Mouse (Mus musculus) forebrain, embryonic 14.5 days (tissue): ENCODE data around the gene Mettl9. TPM values are rescaled to one million over a fixed set of nuclear protein-coding genes. Genes with fewer than 3 reads are reported as not detected.
A peak's percentile ranks its signal among the peaks of the same experiment; 100 is the strongest.

Experiments
- ATAC-seq: fragments of 200-750 bp; cut with Nextera tagmentation; 2 replicates; pipeline ENCODE4 v1.8.0; 2017; ENCODE audit warnings: mild to moderate bottlenecking, moderate library complexity
- DNase-seq: peaks from one replicate; pipeline ENCODE4 v3.0.0-alpha.2; 2015; ENCODE audit warnings: low spot score
- H3K27ac ChIP-seq: fragments of 300-500 bp; sonication (generic); 2 replicates; pipeline ENCODE4 v1.5.1; 2014; ENCODE audit warnings: low read depth, mild to moderate bottlenecking, control low read depth, low read length, moderate library complexity
- H3K27me3 ChIP-seq: fragments of 300-500 bp; sonication (generic); replicated peaks from 2 replicates; pipeline ENCODE4 v1.6.1; 2014; ENCODE audit warnings: low read length, control low read depth, mixed read lengths; ENCODE audit not compliant: control insufficient read depth, insufficient read depth
- H3K36me3 ChIP-seq: fragments of 300-500 bp; sonication (generic); 2 replicates; pipeline ENCODE4 v1.6.1; 2014; ENCODE audit warnings: low read length, control low read depth; ENCODE audit not compliant: control insufficient read depth, insufficient read depth
- H3K4me1 ChIP-seq: fragments of 300-500 bp; sonication (generic); 2 replicates; pipeline ENCODE4 v1.6.1; 2014; ENCODE audit warnings: antibody characterized with exemption, low read length, control low read depth; ENCODE audit not compliant: control insufficient read depth, insufficient read depth
- H3K4me2 ChIP-seq: fragments of 300-500 bp; sonication (generic); 2 replicates; pipeline ENCODE4 v1.6.1; 2014; ENCODE audit warnings: mild to moderate bottlenecking, control low read depth, low read length
- H3K4me3 ChIP-seq: fragments of 300-500 bp; sonication (generic); 2 replicates; pipeline ENCODE4 v1.5.1; 2014; ENCODE audit warnings: low read depth, low read length, control low read depth
- H3K9ac ChIP-seq: fragments of 300-500 bp; sonication (generic); 2 replicates; pipeline ENCODE4 v1.6.1; 2014; ENCODE audit warnings: mild to moderate bottlenecking, low read length, control low read depth, moderate library complexity
- H3K9me3 ChIP-seq: fragments of 300-500 bp; sonication (generic); replicated peaks from 2 replicates; pipeline ENCODE4 v1.6.1; 2016; ENCODE audit warnings: low read length, control low read depth, mixed read lengths; ENCODE audit not compliant: control insufficient read depth
- WGBS: fragments of 180-500 bp; shearing (Covaris S2); extraction: QIAGEN DNeasy Blood & Tissue Kit; methylation state at CpG from one replicate; pipeline ENCODE4 v1.1.7; 2014; 5-methylcytosine and 5-hydroxymethylcytosine counted together
- polyA plus RNA-seq: library from polyadenylated mRNA; unstranded; fragments of >200 nt; fragmentation: Nextera tagmentation; extraction: Ambion mirVana; gene quantifications from 2 replicates; pipeline ENCODE4 v1.2.1, GENCODE M21; 2014

Mettl9 gene
- polyA plus RNA-seq, 1 experiment from 2014 or later: 235 TPM

- peak; percentile 56 for DNase-seq
- H3K27me3 ChIP-seq: no peaks in the 10 kb centered on the region
- no peak overlapping the region for H3K9ac ChIP-seq
- 0 out of 2 replicates have a peak, but pooled peaks cover 8% of the 10 kb centered on the region for H3K36me3 ChIP-seq
- H3K4me1 ChIP-seq: peaks cover 6% of the 10 kb centered on the region; the same call in 1 of the 2 replicates
- WGBS: 62% methylated on average over 9 of the region's 9 CpGs
- H3K4me3 ChIP-seq: no peak overlapping the region
- no peaks in the 10 kb centered on the region; the same call in 1 of the 2 replicates for H3K9me3 ChIP-seq
- ATAC-seq: peak; percentile 57; the same call in 1 of the 2 replicates
- H3K27ac ChIP-seq: no peak overlapping the region
- no peak overlapping the region for H3K4me2 ChIP-seq
These were observed 48.8 kb downstream of the Mettl9 start for GRCm38 (mm10) chr7:121082949-121083513.

- WGBS: 35% methylated on average over 8 of the region's 8 CpGs
- Histone ChIP-seq H3K4me1 (peaks cover 6% of the 10 kb centered on the region; the same call in 1 of the 2 replicates), H3K9me3 (no peaks in the 10 kb centered on the region; the same call in 1 of the 2 replicates), H3K27me3 (no peaks in the 10 kb centered on the region), H3K36me3 (no peaks in the 10 kb centered on the region), H3K9ac (no peak overlapping the region), H3K4me3 (no peak overlapping the region), H3K4me2 (no peak overlapping the region), H3K27ac (no peak overlapping the region)
- ATAC-seq: peak; percentile 38; the same call in 1 of the 2 replicates
- peak; percentile 57 for DNase-seq
These were observed 50.7 kb downstream of the Mettl9 start for GRCm38 (mm10) chr7:121084840-121085453.

GRCm38 (mm10) chr7:121085500-121085899 lies 51.3 kb downstream of the Mettl9 start:
- no peaks in the 10 kb centered on the region for H3K27me3 ChIP-seq
- no peak overlapping the region for H3K27ac ChIP-seq
- H3K4me3 ChIP-seq: no peak overlapping the region
- DNase-seq: peak; percentile 24
- WGBS: 4% methylated on average over 4 of the region's 4 CpGs
- H3K9me3 ChIP-seq: no peaks in the 10 kb centered on the region; the same call in 1 of the 2 replicates
- peak; percentile 38; the same call in 1 of the 2 replicates for ATAC-seq
- H3K36me3 ChIP-seq: no peaks in the 10 kb centered on the region
- peaks cover 6% of the 10 kb centered on the region; the same call in 1 of the 2 replicates for H3K4me1 ChIP-seq
- H3K9ac ChIP-seq: no peak overlapping the region
- H3K4me2 ChIP-seq: no peak overlapping the region

DNA sequence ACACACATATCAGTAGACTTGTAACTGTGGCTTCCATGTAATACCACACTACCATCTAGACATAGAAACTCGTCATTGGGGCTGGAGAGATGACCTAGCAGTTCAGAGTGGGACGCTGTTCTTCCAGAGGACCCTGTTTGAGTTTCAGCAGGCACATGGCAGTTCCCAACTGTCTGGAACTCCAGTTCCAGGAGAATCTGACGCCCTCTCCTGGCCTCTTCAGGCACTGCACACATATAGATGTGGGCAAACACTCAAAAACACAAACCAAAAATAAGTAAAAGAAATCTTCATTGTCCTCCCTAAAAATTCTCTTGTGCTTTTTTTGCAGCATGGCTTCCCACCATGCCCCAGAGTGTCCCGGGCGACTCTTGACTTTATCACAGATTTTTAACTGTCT lies 54.5 kb downstream of the Mettl9 start:
- no peak overlapping the region for H3K4me3 ChIP-seq
- ATAC-seq (no peak), DNase-seq (no peak)
- WGBS: 76% methylated on average over 5 of the region's 5 CpGs
- no peak overlapping the region for H3K27ac ChIP-seq
- no peak overlapping the region for H3K9ac ChIP-seq
- H3K27me3 ChIP-seq: no peaks in the 10 kb centered on the region
- H3K36me3 ChIP-seq: no peaks in the 10 kb centered on the region
- no peak overlapping the region for H3K4me2 ChIP-seq
- peaks cover 6% of the 10 kb centered on the region; the same call in 1 of the 2 replicates for H3K4me1 ChIP-seq
- no peaks in the 10 kb centered on the region for H3K9me3 ChIP-seq

DNA sequence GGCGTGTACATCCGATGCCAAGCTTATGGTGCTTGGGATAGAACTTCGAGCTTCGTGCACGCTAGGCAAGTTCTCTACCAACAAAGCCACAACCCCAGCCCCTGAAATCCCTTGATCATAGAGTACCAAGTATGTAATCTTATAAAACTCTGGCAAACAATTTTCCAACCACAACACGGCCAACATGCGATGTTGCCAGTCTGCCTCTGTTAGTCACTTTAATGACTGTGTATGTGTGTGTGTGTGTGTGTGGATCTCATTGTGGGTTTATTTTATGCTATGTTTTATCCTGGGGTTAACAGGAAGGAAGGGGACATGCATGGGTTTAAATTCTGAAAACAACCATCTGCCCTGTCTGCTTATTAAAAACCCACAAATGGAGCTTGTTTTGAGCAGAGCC lies 56.5 kb downstream of the Mettl9 start:
- Histone ChIP-seq H3K27me3 (no peaks in the 10 kb centered on the region), H3K9me3 (no peaks in the 10 kb centered on the region), H3K9ac (no peak overlapping the region), H3K4me2 (no peak overlapping the region), H3K36me3 (no peaks in the 10 kb centered on the region), H3K4me3 (no peak overlapping the region), H3K4me1 (no peaks in the 10 kb centered on the region), H3K27ac (no peak overlapping the region)
- no peak for DNase-seq
- no peak for ATAC-seq
- 90% methylated on average over 7 of the region's 7 CpGs for WGBS

- 66% methylated on average over 4 of the region's 4 CpGs for WGBS
- Histone ChIP-seq H3K36me3 (no peaks in the 10 kb centered on the region), H3K27ac (no peak overlapping the region), H3K4me1 (no peaks in the 10 kb centered on the region), H3K9ac (no peak overlapping the region), H3K4me2 (no peak overlapping the region), H3K9me3 (no peaks in the 10 kb centered on the region), H3K4me3 (no peak overlapping the region), H3K27me3 (no peaks in the 10 kb centered on the region)
- ATAC-seq (no peak), DNase-seq (no peak)
These were observed 58.8 kb downstream of the Mettl9 start for GRCm38 (mm10) chr7:121093026-121093425.

- Histone ChIP-seq H3K4me3 (no peak overlapping the region), H3K27ac (no peak overlapping the region), H3K27me3 (no peaks in the 10 kb centered on the region), H3K4me2 (no peak overlapping the region), H3K4me1 (no peaks in the 10 kb centered on the region), H3K9ac (no peak overlapping the region), H3K9me3 (no peaks in the 10 kb centered on the region), H3K36me3 (no peaks in the 10 kb centered on the region)
- DNase-seq (no peak), ATAC-seq (no peak)
- WGBS: 76% methylated on average over 10 of the region's 10 CpGs
These were observed 64.6 kb downstream of the Mettl9 start for GRCm38 (mm10) chr7:121098614-121099389.

DNA sequence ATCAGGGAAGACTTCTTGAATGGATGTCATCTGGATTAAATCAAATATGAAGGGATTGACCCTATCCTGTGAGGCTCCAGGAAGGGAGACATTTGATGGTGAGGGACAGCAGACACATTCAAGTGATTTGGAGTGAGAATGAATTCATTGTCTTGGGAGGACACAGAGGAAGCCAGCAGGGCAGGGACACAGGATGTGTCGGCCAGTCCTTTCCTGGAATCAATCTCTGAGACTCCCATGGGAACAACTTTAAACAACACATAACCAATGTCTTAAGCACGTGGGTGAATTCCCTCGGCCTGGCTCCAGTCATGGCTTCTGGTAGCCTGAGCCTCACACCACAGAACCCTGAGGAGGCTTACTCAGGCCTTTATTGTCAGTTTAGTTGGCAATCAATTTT lies 73.6 kb downstream of the Mettl9 start:
- H3K36me3 ChIP-seq: no peaks in the 10 kb centered on the region
- H3K9me3 ChIP-seq: no peaks in the 10 kb centered on the region
- H3K4me1 ChIP-seq: no peaks in the 10 kb centered on the region
- H3K4me2 ChIP-seq: no peak overlapping the region
- H3K27me3 ChIP-seq: no peaks in the 10 kb centered on the region
- WGBS: 88% methylated on average over 3 of the region's 3 CpGs
- no peak for DNase-seq
- no peak overlapping the region for H3K4me3 ChIP-seq
- no peak for ATAC-seq
- no peak overlapping the region for H3K27ac ChIP-seq
- H3K9ac ChIP-seq: no peak overlapping the region
